Comparison of ENCODE assay signal across 16 mouse cellular contexts in genomic region chr12:70611891-70612290, GRCm38 (mm10).
DNase-seq lines count a peak whose midpoint lies in the region; ATAC-seq and TF ChIP-seq lines count a peak whose summit lies in the region.
"Had no signal": no experiment of that assay in that cellular context is flagged by ENCODE, and none has a peak within 500 bp of the region (broad histone marks: within the 10 kb centered on the region; RNA-seq: fewer than 3 reads in every experiment).

No protein-coding gene starts in this region.

- TF ChIP-seq POLR2A in cerebellum, adult 2 months (IDR thresholded peaks at IDR 0.05; ENCODE audit: borderline replicate concordance, insufficient read depth, low read length): no peak

- no peak overlapping the region for H3K9ac ChIP-seq in heart, embryonic 15.5 days
- H3K9ac ChIP-seq in kidney, embryonic 15.5 days: no peak overlapping the region
- H3K9ac ChIP-seq: hindbrain, embryonic 13.5 days; midbrain, embryonic 15.5 days; neural tube, embryonic 15.5 days had no signal

- intact Hi-C loops in left cerebral cortex, postnatal 4 days (cut with DNase I): no loop called here

- H3K27ac ChIP-seq in heart, embryonic 15.5 days: peak overlapping the region; percentile 50
- 0 out of 2 replicates have a peak overlapping the region, but pooled peaks have one; percentile 27 for H3K27ac ChIP-seq in kidney, embryonic 15.5 days
- no peak overlapping the region for H3K27ac ChIP-seq in cerebellum, adult 2 months (ENCODE audit: insufficient read depth, low read length)
- H3K27ac ChIP-seq: forebrain, embryonic 10.5 days; hindbrain, embryonic 13.5 days; limb, embryonic 10.5 days; midbrain, embryonic 15.5 days; neural tube, embryonic 15.5 days had no signal

- peak; percentile 53; the same call in 1 of the 2 replicates for ATAC-seq in heart, embryonic 15.5 days (replicated peaks; ENCODE audit: insufficient number of reproducible peaks, insufficient read depth, low FRiP score, low read depth)
- ATAC-seq in kidney, embryonic 15.5 days (replicated peaks; ENCODE audit: low FRiP score): no peak
- ATAC-seq: midbrain, embryonic 15.5 days; Patski had no signal

- H3K27me3 ChIP-seq in heart, embryonic 15.5 days: no peaks in the 10 kb centered on the region
- H3K27me3 ChIP-seq in kidney, embryonic 15.5 days: no peaks in the 10 kb centered on the region
- no peaks in the 10 kb centered on the region for H3K27me3 ChIP-seq in cerebellum, adult 2 months (ENCODE audit: control insufficient read depth, insufficient read depth, low read length)
- H3K27me3 ChIP-seq: CH12.LX; hindbrain, embryonic 13.5 days; midbrain, embryonic 15.5 days; neural tube, embryonic 15.5 days; Patski had no signal

- 36% methylated on average over 5 of the region's 5 CpGs for WGBS in heart, embryonic 15.5 days
- 42% methylated on average over 5 of the region's 5 CpGs for WGBS in kidney, embryonic 15.5 days
- 91% methylated on average over 5 of the region's 5 CpGs for WGBS in cerebellum, adult 2 months

- no peaks in the 10 kb centered on the region for H3K36me3 ChIP-seq in heart, embryonic 15.5 days
- no peaks in the 10 kb centered on the region for H3K36me3 ChIP-seq in kidney, embryonic 15.5 days
- H3K36me3 ChIP-seq: forebrain, embryonic 10.5 days; hindbrain, embryonic 13.5 days; limb, embryonic 10.5 days; midbrain, embryonic 15.5 days; neural tube, embryonic 15.5 days had no signal

- peaks cover 18% of the 10 kb centered on the region for H3K4me1 ChIP-seq in heart, embryonic 15.5 days (replicated peaks)
- H3K4me1 ChIP-seq in kidney, embryonic 15.5 days: peaks cover 11% of the 10 kb centered on the region; the same call in 1 of the 2 replicates
- no peaks in the 10 kb centered on the region for H3K4me1 ChIP-seq in cerebellum, adult 2 months (ENCODE audit: control insufficient read depth, insufficient read depth, low read length)
- H3K4me1 ChIP-seq: hindbrain, embryonic 13.5 days; midbrain, embryonic 15.5 days; neural tube, embryonic 15.5 days had no signal

- no peaks in the 10 kb centered on the region for H3K9me3 ChIP-seq in heart, embryonic 15.5 days (replicated peaks)
- H3K9me3 ChIP-seq in kidney, embryonic 15.5 days (replicated peaks): no peaks in the 10 kb centered on the region
- H3K9me3 ChIP-seq: forebrain, embryonic 10.5 days; hindbrain, embryonic 13.5 days; limb, embryonic 10.5 days; midbrain, embryonic 15.5 days; neural tube, embryonic 15.5 days had no signal

- TF ChIP-seq CTCF in cerebellum, adult 2 months (IDR thresholded peaks at IDR 0.05; ENCODE audit: borderline replicate concordance, insufficient read depth, low read depth, low read length): no peak

- peak; percentile 85 for DNase-seq in heart, adult 8-10 months (ENCODE audit: low spot score)
- DNase-seq in lung, postnatal 36 days: peak; percentile 81
- no peak for DNase-seq in cerebellum, adult 2 months
- no peak for DNase-seq in embryo, embryonic 9.5 days (ENCODE audit: extremely low spot score)
- no peak for DNase-seq in left cerebral cortex, postnatal 4 days
- no peak for DNase-seq in yolk sac, embryonic 10.5 days (ENCODE audit: low spot score)
- DNase-seq: cerebellum, adult 9-11 months had no signal

- H3K4me2 ChIP-seq in heart, embryonic 15.5 days: no peak overlapping the region
- no peak overlapping the region for H3K4me2 ChIP-seq in kidney, embryonic 15.5 days
- H3K4me2 ChIP-seq: hindbrain, embryonic 13.5 days; midbrain, embryonic 15.5 days; neural tube, embryonic 15.5 days had no signal

- no peak overlapping the region for H3K4me3 ChIP-seq in heart, embryonic 15.5 days
- H3K4me3 ChIP-seq in kidney, embryonic 15.5 days (replicated peaks): no peak overlapping the region
- H3K4me3 ChIP-seq in cerebellum, adult 2 months (replicated peaks; ENCODE audit: insufficient read depth, low read depth, low read length): no peak overlapping the region
- H3K4me3 ChIP-seq: forebrain, embryonic 10.5 days; hindbrain, embryonic 13.5 days; limb, embryonic 10.5 days; midbrain, embryonic 15.5 days; neural tube, embryonic 15.5 days had no signal

Comparison
In these comparisons a context has a peak if more than half of its experiments do, and no peak if none do; other contexts are left out.
1. DNase-seq: peak in heart, adult 8-10 months (single experiment) and lung, postnatal 36 days (single experiment); none in cerebellum, adult 2 months (0 of 2), embryo, embryonic 9.5 days (single experiment), left cerebral cortex, postnatal 4 days (single experiment) and yolk sac, embryonic 10.5 days (single experiment).